Mouse (Mus musculus): Measurements from ENCODE around the gene Gm1043. TPM values are rescaled to one million over a fixed set of nuclear protein-coding genes. Genes with fewer than 3 reads are reported as not detected.

The Gm1043 gene
- total RNA-seq, 2 experiments from 2014 or later, result not detected

DNA sequence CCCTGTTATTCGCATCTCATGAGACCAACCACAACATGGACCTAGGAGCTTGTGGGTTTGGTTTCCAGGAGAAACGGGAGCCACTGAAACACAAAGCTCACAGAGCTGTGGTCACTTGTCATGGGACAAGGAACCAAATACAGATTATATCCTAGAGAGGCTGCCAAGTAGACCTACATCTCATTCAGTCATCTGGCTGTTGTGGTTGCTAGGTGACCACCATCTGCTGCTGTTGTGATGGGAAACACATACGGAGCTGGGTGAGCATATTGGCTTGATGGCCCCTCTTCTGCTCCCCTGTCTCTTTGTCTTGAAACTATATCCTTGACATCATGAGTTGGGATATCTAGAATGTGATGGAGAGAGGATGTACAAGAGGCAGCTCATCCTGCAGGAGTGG, 112.3 kb downstream of the Gm1043 start:
- no peak for ATAC-seq (replicated peaks; ENCODE audit: poor library complexity)

DNA sequence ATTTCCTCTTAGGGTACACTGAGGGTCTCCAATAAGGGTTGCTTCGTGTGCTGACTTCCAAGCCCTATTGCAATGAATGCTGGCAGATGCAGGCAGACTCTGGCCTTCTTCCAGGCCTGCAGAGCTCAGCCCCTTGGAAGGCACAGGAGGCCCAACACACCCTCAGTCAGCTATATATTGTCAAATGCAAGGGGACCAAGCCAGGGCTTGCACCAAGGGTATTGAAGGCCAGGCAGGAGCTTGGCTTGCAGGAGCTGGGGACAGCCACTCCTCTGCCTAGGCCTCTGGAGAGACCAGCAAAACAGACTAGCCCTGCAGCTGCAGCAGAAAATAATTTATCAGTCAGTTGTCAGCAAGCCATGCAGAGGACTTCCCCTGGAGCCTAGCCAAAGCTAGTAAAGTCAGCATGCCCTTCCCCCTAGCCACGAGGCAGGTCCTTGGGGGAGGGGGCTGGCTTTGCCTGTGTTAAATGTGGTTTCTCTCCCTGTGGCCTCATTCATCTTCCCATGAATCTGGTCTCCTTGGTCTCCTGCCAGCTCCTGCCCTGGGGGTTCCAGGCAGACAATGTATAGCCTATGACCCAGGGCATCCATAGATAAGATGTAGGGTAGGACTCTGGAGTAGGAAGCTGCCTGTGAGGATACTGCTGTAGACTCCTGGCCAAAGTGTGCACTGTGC, 113.0 kb downstream of the Gm1043 start:
- ATAC-seq (replicated peaks; ENCODE audit: poor library complexity), result no peak

DNA sequence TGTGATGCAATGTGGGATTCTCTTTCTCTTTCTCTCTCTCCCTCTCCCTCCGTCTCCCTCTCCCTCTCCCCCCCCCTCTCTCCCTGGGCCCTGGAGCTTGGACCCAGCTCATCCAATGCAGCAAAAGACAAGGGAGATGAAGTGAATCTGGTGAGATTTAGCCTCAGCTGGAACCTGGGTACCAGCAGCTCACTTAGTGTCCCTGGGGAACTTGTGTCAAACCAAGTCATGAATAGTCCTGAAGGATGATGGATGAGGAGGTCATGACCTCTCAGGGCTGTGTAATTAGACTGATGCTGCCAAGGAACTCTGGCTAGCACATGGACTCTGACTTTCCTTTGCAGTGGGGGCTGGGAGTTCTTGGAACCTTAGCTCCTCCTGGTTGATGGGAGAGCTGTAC, 117.1 kb downstream of the Gm1043 start:
- no peak for ATAC-seq (replicated peaks; ENCODE audit: poor library complexity)

DNA sequence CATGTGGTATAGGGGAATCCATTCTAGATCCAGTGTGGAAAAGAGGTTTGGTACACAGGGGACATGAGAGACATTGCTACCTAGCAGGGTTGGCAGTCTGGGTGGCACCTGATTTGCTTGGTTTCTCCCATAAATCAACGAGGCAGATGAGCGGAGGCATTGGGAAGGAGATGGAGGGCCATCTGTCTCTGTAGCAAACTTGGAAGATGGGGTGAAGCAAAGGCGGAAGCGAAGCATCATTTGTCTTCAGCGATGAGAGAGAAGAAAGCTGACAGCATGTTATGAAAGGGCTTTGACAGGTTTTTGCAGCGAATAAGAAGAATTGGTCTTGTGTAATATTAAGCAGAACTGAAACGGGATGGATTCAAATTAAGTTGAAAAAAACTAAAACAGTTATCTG, 119.7 kb downstream of the Gm1043 start:
- no peak for ATAC-seq (replicated peaks; ENCODE audit: poor library complexity)

DNA sequence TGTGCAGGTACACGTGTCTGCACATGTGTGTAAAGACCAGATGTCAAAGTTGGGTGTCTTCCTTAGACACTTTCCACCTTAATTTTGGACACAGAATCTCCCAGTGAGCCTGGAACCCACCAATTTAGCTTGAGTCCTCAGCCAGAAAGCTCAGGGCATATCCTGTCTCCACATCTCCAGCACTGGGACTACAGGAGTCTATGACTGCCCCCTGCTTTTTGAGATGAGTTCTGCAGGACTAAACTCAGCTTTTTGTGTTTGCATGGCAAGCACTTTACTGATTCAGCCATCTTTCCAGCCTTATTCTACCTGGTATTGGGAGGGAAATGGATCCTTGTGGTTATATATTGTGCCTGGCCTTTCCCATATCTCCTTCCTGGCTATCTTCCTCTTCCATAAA, 120.2 kb downstream of the Gm1043 start:
- ATAC-seq (replicated peaks; ENCODE audit: poor library complexity), result no peak

DNA sequence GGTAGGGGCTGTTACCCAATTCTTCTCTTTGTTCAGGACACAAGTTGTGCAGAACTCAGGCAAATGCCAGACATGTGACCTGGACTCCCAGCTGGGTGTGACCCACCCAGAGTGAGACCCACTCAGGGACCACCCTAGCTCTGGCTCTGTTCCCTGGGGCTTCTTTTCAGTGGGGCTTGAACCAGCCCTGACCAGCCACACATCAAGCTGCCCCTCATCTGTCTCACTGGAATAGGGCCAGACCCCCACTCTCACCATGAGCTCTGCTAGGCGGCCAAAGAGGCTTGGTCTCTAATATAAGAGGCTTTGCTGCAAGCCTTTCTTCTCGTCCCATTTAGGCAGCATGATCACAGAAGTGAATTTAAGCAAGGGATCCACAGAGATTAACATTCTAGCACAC, 121.2 kb downstream of the Gm1043 start:
- no peak for ATAC-seq (replicated peaks; ENCODE audit: poor library complexity)

DNA sequence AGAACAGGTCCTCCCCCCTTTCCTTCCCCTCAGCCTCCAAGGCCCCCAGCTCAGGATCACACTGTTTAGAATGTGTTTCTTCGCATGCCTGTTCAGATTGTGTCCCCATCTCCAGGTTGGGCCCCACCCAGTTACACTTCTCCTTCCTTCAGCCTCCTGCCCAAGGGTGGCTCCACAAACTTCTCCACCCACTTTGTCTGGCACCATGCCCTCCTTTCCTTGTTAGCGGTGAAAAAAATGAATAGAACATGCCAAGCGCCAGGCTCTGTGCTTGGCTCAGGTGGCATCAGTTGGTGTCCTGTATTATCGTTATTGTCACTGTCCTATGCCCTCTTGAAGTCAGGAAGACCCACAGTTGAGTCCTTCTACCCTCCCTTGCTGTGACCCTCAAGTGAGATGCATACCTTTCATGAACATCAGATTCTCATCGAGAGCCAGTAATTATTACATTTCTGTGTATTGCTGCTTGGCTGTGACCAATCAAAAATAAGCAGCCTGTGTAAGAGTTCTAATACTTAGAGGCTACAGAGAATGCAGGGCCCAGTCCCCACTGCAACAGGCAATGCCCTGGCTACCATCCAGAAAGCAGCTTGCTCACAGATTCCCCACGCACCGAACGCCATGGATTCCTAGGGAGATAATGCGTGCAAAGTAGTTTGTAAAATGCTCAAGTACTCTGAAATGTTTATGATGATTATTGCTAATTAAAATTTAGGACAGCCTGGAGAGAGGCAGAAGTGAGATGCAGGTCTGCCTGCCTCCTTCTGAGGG, 128.0 kb downstream of the Gm1043 start:
- no peak for ATAC-seq (replicated peaks; ENCODE audit: poor library complexity)

DNA sequence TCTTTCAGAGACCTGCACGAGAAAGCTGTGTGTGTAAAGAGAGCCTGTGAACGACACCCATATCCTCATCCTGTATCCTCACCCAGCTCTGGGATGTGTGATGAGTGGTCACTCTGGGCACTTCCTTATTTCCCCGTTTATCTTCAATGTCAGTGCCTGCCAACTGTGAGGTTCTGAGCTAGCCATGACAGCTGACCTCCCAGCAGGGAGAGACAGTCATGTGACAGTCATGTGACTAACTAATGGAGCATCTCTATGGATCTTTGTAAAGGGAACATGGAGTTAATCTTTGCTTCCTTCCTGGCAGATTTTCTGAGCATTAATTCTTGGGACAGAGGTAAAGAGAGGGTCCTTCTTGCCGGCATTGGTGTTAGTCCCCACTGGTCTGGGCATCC, 128.5 kb downstream of the Gm1043 start:
- ATAC-seq (replicated peaks; ENCODE audit: poor library complexity), result no peak

DNA sequence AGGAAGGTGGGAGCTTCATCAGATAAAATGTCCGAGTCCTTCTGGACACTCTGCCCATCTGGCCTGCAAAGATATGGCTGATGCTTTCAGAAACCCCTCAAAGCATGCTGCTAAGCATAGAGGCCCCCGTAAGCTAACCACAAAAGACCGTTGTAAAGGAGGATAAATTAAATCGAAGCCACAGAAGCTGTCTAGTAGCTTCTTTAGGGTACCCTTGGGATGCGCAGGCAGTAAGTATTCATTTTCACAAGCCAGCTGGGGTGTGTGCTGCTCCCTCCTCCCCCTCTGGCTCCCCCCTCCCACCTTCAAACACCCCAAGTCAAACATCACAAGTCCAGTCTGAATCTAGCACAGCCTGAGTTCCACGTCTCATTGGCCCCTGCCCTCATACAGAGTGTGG, 129.4 kb downstream of the Gm1043 start:
- no peak for ATAC-seq (replicated peaks; ENCODE audit: poor library complexity)

DNA sequence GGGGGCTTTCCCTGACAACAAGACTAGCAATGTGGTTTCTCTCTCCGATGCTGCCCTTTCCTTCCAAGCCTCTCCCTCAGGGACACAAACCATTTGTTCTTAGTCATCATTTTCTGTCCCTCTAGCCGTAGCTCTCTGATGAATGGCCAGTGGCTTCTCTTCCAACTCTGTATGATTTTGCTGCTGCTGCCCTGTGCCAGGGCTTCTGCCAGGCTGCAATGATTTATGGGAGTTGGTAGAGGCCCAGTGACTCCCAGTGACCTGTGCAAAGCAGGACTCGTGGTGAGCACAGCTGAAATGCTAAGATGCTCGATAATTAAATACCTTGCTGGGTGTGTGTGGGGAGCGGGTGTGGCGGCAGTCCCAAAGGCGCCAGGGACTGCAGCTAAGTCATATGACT, 130.1 kb downstream of the Gm1043 start:
- no peak for ATAC-seq (replicated peaks; ENCODE audit: poor library complexity)

DNA sequence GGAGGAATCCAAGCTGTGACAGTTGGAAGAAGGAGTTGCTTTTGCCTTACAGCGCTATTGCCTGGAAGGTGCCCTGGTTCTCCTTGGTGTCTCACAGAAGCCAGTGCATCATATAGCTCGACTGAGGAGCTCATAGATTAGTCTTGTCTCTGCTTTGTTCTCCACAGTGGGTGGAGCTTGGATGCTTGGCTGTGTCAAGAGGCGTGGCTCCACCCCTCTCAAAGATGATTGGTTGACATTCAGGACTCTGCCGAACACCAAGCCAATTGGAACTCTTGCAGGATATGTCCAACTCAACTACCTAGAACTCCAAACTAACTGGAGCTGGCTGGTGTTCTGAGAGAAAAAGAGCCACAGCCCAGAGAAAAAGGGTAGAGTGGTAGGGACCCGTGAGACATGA, 134.4 kb downstream of the Gm1043 start:
- no peak for ATAC-seq (replicated peaks; ENCODE audit: poor library complexity)

DNA sequence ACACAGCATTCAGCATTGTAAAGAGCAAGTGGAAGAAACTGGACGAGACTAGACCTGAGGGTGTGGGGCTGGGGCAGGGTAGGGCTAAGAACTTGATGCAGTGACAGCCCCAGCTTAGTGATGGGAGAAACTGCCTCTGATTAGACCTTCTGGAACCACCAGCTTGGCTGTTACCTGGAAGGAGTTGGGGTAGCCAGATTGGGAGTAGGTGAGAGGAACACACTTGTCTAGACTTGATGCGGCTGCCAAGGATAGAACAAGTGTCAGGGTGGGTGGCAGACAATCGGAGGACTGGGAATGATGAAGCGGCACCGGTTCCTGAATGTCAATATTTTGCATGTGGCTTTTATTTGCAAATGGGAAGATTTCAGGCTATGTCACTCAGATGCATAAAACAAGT, 135.4 kb downstream of the Gm1043 start:
- no peak for ATAC-seq (replicated peaks; ENCODE audit: poor library complexity)

DNA sequence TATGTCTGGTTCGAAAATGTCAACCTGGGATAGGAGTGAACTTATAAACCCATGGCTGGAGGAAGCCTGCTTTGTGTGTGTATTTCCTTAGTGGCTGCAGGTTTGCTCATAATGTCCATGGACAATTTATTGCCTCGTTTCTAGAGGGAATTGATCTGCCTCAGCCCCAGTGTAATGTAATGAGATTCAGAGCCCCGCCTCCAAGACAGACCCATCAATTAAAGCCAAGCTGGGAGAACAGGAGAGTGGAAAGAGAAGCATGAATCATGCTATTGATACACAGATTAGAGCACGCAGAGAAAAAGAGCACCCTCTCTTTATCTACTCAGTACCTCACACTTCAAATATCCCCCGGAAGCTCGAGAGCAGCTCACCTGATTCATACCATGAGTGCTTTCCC, 136.4 kb downstream of the Gm1043 start:
- no peak for ATAC-seq (replicated peaks; ENCODE audit: poor library complexity)

DNA sequence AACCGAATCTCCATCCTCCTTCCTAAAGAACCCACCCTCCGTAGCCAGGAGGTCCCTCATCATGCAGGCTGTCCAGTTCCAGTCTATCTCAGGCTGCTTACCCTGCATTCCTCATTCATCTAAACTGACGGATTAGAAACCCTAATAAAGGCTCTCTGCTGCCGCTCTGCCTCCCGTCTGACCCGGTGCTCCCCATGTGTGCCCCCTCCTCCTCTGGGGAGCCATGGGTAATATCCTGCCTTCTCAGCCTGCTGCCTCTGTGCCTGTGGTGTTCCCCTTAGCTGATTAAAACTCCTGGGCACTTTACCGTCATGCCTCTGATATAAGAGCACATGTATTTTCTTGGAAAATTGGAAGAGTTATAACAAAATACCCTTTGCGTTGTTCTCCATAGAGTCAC, 137.1 kb downstream of the Gm1043 start:
- ATAC-seq (replicated peaks; ENCODE audit: poor library complexity), result no peak

DNA sequence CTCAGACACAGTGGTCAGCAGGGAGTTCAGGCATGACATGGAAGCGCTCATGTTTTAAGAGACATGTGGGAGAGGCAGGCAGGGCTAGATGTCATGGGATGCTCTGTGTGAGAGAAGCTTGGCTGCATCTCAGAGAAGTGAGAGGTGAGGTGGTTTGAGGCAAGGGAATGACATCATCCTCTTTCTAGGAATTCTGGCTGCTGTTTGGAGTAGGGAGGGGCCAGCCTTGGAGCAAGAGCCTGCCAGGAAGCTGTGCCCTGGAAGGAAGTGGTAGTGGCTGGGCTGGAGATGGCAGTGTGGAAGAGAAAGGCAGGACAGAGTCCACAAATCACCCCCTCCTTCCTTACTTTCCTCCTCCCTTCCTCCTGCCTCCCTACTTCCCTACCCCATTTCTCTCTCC, 140.5 kb downstream of the Gm1043 start:
- no peak for ATAC-seq (replicated peaks; ENCODE audit: poor library complexity)

DNA sequence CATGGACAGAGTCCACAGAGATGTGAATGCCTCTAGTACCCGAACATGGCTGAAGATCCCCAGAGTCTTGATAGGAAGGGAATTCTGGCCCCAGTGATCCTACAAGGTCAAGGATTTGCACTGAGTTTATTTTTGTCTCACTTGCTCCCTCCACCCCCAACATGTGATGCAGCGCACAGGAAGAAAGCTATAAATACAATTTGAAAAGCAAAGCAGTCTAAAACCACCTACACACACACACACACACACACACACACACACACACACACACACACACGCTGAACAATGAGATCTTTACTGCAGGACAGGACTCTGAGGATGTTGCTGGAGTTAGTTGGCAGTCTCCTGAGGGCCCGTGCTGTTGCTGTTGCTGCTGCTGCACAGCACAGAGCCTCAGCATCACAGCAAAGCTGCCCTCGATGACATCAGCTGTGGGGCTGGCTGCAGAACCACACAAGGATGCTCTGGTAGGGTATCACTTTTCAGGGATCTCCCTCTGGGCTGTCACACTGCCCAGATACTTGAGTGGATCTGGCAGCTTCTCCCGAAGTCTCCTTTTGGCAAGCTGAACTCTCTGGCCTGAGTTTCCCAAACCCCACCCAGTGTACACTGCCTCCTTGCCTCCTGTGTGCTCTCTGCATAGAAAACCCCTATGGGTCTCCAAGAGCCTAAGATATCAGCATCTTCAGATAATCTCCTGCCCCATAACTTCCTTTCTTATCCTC, 142.9 kb downstream of the Gm1043 start:
- no peak for ATAC-seq (replicated peaks; ENCODE audit: poor library complexity)

DNA sequence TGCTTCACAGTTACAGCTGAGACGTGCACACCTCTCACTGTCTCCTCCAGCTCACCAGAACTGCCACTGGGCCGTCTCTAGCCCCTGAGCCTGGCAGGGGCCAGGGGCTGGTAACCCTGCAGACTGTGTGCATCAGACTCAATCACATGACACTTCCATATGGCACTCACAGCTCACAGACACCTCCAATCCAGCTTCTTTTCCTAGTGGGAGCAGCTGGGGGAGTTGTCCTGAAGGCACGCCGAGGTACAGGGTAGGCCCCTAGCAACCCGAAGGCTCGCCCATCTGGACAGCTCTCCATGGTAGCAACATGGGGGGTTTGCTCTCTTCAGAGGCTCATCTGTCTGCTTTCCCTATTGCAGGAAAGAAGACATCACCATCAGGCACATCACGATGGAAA, 143.7 kb downstream of the Gm1043 start:
- ATAC-seq (replicated peaks; ENCODE audit: poor library complexity), result no peak

DNA sequence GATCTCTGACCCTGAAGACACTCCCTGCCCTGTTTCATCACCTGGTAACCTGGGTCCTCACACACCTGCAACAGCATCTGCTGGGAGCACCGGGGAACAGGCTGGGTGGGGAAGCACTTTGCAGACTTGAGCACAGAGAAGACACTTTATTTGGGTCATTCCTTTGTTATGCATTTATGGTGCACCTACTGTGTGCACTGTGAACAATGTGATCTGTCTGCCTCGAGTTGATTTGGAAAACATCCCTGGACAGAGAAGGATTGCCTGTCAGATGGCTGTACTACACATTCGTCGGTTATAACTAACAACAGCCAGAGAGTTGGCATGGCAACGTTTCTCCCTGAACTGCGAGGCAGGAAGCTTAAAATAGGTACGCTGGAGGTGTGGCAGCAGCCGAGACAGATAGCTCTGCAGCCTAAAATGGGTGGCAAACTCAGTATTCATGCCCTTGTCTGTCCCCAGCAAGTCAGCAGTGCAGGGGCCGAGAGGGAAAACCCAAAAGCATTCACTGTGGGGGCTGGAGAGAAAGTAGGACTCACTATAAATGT, 147.9 kb downstream of the Gm1043 start:
- ATAC-seq (replicated peaks; ENCODE audit: poor library complexity), result no peak

DNA sequence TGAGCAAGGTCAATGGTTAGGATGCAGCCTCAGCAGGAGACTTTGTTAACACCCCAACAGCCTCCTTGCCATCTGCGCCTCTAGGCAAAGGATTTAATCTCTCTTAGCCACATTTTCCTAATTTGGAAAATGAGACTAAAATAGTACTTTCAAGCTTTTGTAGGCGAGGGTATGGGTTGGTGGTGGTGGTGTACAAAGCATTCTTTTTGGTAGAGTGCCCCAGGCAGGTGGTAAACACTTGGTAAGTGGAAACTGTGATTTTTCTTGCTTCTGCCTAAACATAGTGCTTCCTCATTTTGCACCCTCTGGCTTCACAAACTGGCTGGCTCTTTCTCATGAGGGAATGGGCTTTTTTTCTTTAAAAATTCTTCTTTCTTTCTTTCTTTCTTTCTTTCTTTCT, 153.5 kb downstream of the Gm1043 start:
- no peak for ATAC-seq (replicated peaks; ENCODE audit: poor library complexity)

DNA sequence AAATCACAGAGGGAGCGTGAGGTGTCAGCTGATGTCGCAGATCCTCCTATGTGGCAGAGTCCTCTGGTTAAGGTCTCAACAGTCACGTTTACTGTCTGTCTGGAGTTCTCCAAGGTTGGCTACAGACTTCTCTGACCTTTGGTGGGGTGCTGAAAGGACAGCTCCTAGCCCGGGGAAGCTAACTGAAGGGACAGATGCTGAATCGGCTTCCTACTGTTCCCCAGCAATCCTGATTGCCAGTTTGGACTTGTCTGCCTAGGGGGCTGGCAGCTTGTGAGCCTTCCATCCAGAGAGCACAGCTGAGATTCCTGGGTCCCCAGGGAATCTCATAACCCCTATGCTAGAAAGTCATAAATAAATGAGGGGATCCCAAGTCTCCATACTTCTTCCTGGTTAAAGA, 155.4 kb downstream of the Gm1043 start:
- ATAC-seq (replicated peaks; ENCODE audit: poor library complexity), result no peak

DNA sequence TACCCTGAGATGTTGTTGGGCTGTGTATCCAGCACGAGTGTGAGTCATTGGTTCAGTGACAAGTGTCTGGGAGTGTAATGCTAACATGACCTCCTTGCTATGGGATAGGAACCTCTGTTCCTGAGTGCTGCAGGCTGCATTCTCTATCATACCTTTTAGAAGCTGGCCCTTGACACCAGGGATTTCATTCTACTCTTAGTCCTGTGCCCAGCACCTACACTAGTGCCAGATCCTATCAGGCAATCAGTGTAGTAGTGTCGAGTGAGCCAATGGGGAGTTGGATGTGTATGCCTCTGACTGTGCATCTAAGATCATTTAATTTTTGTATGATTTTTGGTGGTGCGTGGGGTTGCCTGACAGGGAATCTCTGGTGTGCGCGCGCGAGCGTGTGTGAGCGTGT, 156.1 kb downstream of the Gm1043 start:
- ATAC-seq (replicated peaks; ENCODE audit: poor library complexity), result no peak

DNA sequence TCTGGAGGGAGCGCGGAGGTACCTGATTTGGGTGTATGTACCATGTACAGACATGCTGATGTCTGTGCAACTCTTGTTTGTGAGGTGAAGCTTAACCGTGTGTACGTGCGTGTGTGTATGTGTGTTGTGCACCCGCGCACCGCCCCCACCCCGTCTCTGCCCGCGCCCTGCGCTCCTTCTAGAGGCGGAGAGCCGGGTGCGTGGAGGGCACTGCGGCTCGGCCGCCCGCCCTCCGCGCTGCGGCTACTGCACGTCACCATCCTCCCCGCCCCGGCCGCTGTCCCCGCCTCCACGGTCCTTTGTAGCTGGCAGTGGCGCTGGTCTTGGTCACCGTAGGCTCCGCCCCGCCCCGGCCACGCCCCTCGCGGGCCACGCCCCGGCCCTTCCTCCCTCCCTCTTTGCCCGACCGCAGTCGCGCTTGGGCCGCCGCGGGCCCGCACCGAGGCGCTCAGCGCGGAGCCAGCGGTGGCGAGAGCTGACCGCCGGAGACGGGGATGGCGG, 156.5 kb downstream of the Gm1043 start, which contains the start of gene Crmp1:
Gene Crmp1 (plus strand): TSS at position 290 of the 501 bp plus-strand sequence.
- ATAC-seq (replicated peaks; ENCODE audit: poor library complexity), result peak; percentile 35

All from megakaryocyte progenitor cell, adult 5-6 weeks (primary cell).